Mouse (Mus musculus): Measurements from ENCODE around the gene Srgn. TPM values are rescaled to one million over a fixed set of nuclear protein-coding genes. Genes with fewer than 3 reads are reported as not detected.
A peak's percentile ranks its signal among the peaks of the same experiment; 100 is the strongest.
"Not testable (repeated sequence)": the region's sequence is repeated elsewhere in the genome, so short reads cannot be mapped to it uniquely, and the experiment has no call there.

Gene Srgn
- total RNA-seq, 2 experiments from 2014 or later: 8.0 to 10.0 TPM

DNA sequence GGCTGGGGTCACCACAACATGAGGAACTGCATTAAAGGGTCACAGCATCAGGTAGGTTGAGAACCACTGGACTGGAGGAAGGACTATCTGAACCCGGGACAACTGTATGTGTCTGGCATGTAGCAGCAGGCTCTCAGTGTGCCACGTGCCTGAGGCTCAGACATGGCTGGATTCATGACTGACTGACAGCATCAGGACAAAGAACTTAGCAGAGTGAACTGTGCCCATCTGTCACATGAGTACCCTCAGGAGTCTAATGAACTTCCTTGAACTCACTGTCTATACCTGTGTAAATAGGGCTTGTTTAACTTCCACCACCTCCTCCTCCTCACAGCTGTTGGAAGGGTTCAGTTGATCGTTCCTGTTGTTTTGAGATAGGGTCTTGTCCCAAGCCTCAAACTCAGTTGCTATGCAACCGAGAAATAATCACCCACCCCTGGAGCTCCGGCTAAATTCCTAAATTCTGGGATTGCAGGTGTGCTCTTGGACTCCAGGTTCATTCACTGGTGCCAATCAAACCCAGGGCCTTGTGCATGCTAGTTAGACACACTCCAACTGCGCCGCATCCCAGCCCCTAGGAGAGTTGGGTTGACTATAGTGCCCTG lies 4.8 kb downstream of the Srgn start:
- no peak for DNase-seq (ENCODE audit: low spot score in 2 of 2)

DNA sequence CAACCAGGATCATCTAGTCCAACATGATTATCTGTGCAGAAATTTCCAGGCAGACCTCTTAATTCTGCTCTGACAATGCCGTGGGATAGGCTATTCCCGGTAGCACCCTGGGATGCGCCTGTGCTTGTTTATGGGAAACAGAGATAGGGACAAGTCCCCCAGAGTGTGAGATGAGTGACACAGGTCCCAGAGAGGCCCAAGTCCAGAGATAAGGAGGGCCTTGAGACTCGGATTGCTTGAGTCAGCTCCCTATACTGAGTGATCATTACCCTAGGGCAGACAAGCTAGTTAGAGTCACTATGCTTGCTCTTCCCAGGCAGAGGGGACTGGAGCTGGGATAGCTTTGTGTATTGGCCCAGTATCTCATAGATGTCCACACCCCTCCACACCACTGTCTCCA lies 5.5 kb downstream of the Srgn start:
- no peak for DNase-seq (ENCODE audit: low spot score in 2 of 2)

DNA sequence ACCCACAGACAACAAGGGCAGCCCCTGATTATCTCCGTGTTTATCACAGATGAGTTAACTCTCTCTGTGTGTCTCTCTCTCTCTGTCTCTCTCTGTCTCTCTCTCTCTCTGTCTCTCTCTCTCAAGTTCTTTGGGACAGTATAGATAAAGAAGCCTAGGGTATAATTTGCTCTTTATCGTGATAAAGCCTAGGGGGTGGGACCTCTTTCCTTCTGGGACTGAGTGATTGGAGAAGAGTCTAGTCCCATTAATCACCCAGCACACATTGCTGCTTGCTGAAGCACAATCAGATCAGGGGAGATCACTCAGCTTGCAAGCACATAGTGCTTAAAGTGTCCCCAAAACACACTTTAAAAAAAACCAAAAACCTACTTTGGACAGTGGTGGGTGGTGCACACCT lies 6.3 kb downstream of the Srgn start:
- DNase-seq (ENCODE audit: low spot score in 2 of 2): no peak

DNA sequence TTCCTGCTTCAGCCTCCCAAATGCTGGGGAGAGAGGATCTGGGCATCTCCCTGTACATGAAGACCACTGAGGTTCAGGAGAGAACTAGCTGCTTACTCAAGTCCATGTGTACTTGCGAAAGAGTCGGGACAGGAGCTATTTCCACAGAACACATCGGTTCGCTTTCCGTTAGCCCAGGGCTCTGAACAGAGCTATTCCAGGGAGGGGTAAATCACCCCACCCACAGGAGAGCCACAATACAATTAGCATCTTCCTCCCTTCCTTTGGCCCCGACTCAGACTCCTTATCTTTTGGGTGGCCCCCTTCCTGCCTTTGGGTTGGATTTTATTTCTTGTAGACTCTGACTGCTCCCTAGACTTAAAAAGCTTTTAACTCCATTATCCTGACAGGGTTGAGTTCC lies 9.7 kb downstream of the Srgn start:
- no peak for DNase-seq (ENCODE audit: low spot score in 2 of 2)

DNA sequence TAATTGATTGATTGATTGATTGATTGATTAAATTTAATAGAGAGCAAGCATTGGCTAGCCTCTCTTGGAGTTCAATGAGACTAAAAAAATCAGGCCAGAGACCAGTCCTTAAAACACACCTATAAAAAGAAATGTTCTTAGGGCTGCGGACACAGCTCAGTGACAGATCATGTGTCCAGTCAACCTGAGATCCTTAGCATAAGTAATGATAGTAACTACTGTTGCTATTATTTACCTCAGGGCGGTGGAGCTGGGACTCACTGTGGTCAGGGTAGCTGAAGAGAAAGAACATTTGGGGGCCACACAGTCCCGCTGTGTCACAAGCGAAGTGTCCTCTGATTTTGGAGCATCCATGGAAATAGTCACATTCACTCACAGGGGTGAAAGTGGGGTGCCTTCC lies 14.4 kb downstream of the Srgn start:
- DNase-seq (ENCODE audit: low spot score in 2 of 2): no peak

DNA sequence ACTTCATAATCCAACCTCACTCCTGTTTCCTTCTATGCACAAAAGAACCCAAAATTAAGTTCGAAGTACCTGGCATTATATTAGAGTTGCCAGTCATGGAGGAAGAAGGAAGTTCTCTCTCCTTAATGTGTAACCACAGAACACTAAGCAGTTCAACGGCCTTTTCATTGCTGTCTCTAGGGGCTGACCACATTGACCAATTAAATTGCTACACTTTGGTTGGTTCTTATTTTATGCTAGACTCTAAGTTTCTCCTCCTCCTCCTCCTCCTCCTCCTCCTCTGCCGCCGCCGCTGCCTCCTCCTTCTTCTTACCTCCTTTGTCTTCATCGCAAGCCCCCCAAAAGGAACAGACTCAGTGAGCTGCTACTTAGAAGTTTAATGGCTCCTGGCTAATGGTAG lies 15.7 kb downstream of the Srgn start:
- no peak for DNase-seq (ENCODE audit: low spot score in 2 of 2)

DNA sequence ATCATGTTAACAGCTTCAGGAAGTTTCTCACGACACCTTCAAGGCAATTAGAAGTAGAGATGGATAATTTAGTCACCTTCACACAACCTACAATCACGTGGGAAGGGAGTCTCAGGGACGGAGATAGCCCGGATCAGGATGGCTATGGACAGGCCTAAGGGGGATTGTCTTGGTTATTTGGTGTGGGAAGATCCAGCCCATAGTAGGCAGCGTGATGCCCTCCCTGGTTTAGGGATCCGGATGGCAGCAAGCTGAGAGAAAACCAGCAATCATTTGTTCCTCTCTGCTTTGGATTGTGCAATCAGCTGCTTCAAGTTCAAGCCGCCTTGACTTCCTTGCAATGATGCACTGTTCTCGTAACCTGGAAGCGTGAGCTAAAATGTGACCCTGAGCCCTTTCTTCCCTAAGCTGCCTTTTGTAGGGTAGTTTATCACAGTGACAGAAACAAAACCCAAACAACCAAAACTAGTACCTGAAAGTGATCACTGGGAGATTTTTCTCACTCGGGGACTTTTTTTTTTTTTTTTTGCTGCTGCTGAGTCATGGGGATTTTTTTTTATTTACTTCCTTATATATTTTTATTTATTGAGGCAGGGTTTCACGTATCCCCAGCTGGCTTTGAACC lies 18.1 kb downstream of the Srgn start:
- no peak for DNase-seq (ENCODE audit: low spot score in 2 of 2)

DNA sequence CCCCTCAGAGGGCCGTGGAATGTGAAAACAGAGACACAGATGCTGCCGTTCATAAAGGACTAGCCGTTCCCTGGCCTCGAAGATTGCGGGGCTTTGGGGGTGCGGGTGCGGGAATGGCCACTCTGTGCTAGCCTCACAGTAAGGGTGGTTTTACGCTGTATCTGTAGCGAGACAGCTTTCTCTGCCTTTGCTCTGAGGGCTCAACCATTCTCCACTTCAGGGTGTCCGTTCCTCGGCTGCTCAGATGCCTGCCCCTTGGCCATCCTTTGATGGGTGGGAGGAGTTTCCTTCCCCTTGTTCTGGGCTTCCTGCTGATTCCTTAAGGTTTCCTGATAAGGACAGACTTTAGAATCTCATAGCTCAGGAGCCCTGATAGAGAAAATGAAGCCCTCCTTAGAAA lies 18.8 kb downstream of the Srgn start:
- DNase-seq (ENCODE audit: low spot score in 2 of 2): no peak

DNA sequence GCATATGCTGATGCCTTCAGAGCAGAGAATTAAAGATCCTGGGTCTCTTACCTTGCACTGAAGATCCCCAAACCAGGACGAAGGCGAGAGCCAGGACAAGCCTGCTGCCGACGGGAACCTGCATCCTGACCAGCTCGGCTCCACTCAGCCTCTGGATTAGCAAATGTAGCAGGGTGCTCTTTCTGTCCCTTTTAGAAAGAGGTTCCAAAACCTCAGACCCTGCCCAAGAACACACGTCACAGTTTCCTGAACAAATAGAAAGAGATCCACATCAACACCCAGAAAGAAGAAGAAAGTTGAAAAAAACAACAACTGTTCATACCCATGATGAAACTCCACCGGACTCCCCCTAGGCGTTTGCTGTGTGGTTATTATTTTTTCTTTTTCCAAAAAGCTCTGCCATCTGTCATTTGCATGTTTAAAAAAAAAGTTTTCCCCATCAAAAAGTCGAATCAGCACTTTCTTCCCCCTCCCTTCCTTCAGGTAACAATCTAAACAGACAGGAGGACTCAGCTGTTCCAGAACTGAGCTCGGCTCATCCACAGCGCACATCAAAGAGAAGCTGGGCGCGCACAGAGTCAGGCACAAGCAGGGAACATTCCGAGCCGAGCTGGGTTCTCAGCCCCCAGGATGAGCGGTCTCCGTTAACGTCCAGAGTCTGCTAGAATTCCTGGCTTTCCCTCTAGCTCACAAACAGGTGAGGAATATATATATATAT lies 19.5 kb downstream of the Srgn start:
- DNase-seq (ENCODE audit: low spot score in 2 of 2): peak; percentile 13 to 14

DNA sequence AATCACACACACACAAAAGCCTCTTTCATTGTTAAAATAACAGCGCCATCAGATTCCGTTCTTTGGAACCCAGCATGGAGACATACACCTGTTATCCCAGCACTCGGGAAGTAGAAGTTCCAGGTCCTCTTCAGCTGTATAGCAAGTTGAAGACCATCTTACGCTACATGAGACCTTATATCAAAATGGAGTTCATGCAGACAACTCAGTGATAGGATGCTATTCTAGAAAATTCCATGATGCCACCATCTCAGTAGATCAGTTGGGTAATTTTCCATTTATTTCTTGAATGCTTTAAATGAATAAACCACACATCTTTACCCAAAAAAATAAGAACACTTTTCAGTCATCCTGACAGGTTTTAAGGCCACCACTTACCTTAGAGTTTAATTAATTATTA lies 20.2 kb downstream of the Srgn start:
- no peak for DNase-seq (ENCODE audit: low spot score in 2 of 2)

DNA sequence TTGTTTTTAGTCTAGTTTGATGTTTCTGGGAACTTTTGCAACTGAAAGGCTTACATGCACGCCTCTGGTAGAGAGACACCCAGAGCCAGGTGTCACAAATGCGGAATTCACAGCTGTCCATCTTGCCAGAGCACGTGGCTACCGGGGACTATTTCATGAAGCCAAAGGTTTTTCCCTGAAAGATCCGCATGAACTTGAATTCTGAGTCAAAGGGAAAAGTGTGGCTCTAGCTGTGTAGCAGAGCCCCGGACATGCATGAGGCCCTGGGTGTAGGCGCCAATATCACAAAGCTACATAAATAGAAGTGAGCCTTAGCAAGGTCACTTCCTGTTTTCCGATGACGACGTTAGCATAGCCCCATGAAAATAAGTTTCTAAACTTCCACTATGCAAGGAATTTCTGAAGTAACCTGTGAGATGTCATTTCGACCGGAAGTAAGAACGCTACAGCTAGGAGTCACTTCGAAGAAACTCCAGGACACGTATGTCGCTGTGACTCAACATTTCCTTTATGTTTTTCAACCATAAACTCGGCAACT lies 21.2 kb downstream of the Srgn start:
- no peak for DNase-seq (ENCODE audit: low spot score in 2 of 2)

DNA sequence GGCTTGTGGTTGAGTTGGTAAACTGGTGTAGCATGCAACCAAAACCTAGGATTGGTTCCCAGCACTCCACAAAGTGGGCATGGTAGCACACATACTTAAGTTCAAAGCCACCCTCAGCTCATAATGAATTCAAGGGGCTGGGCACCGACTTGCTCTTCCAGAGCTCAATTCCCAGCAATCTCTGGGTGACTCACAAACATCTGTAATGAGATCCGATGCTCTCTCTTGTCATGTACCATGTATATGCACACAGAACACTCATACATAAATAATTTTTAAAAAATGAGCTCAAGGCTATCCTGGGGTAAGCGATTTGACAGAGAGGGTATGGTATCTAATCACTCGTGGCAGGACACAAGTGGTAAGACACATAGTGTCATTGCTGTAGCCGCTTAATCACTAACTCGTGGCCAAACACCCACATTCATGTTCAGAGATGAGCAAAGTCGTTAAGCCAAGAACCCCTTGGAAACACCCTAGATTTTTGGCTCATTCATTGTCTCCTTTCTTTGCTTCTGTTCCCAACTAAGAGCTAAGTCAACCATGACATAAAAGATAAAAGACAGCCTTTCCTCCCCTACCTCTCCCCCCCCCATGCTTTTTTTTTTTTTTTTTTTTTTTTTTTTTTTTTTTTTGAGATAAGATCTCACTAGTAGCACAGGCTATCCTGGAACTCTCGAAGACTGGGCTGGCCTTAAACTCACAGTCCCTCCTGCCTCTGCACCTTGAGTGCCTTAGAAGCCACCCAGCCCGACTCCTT lies 21.8 kb downstream of the Srgn start:
- DNase-seq (ENCODE audit: low spot score in 2 of 2): no peak

DNA sequence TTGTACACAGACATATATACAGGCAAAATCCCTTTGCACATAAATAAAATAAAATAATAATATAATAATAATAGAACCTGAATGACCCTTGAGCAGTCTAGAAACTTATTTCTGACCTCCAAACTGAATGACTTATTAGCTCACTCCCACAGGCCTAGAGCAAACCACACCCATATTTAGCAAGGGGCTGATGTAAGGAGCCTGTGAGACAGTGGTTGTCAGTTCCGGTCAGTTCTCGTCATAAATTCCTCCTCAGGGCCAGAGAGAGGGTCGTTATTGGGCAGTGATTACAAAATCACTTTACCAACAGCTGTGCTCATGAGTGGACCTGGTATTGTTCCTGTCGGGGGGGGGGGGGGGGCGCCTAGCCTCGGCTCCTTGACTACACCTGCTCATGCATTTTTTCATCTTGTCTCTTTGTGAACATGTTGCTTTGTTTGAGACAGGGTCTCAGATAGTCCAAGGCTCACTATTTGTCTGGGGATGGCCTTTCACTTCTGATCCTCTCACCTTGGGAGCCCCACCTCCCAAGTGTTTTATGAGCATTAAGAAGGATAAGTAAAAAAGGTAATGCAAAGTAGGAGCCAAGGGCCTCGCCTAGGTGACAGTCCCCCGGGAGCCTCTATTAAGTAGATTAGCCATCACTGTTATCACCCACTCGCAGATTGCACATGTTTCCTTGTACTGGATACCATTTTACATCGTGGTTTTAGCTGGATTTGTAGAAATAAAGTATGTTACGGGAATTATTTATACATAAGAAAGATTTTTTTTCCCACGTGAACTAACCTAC lies 23.2 kb downstream of the Srgn start:
- DNase-seq (ENCODE audit: low spot score in 2 of 2): no peak

DNA sequence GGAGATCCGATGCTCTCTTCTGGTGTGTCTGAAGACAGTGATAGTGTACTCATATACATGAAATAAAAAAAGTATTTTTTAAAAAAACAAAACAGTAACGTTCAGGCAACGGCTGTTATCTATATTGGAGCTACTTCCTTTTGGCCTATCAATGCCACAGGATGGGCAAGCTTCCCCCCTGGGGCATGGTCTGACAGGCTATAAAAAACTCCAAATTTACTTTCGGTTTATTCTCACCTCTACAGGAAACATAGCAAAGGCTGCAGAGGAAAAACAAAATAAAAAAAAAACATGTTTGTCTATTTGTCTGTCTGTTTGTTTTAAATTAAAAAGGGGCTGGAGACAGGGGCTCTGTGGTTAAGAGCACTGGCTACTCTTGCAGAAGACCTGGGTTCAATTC lies 23.9 kb downstream of the Srgn start:
- DNase-seq (ENCODE audit: low spot score in 2 of 2): no peak

DNA sequence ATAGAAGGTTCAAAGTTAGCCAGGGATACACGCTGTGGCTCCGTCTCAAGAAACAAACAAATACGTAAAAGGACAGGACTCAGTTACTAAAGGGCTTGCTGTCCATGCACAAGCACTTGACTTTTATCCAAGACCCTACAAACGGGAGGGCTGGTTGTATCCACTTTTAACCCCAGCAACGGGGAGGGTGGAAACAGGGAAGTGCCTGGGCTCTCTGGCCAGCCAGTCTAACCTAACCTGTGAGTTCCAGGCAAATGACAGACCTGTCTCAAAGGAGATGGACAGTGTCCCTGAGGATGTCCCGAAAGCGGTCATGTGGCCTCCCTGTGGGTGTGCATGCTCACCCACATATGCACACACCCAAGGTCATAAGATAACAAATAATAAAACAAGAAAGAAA lies 25.3 kb downstream of the Srgn start:
- DNase-seq (ENCODE audit: low spot score in 2 of 2): no peak

DNA sequence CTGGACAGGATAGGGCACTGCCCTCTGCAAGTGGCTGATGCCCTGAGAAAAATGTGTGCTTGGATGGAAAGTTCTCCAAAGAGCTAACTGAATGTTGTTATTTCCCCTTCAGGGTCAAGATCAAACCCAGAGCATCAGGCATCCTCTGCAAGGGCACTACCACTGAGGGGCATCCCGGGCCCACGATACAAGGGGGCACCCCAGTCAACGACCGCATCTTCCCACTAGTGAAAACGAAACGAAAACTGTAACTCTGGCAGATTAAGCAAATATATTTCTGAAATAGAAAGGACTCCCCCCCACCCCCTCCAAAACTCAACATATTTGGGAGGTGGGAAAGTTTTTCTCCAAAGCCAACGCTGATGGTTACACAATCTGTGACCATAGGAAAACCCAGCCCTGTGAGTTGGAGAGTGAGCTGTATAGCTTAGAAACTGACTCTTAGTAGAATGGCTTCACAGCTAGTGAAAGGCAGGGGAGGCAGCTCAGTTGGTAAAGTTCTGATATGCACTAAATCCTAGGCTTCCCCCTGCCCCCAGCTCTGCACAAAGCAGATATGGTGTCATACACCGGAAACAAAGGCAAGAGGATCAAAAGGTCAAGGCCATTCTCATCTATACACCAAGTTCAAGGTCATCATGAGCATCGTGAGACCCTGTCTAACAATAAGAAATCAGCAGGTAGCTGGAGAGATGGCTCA lies 26.2 kb downstream of the Srgn start:
- no peak for DNase-seq (ENCODE audit: low spot score in 2 of 2)

DNA sequence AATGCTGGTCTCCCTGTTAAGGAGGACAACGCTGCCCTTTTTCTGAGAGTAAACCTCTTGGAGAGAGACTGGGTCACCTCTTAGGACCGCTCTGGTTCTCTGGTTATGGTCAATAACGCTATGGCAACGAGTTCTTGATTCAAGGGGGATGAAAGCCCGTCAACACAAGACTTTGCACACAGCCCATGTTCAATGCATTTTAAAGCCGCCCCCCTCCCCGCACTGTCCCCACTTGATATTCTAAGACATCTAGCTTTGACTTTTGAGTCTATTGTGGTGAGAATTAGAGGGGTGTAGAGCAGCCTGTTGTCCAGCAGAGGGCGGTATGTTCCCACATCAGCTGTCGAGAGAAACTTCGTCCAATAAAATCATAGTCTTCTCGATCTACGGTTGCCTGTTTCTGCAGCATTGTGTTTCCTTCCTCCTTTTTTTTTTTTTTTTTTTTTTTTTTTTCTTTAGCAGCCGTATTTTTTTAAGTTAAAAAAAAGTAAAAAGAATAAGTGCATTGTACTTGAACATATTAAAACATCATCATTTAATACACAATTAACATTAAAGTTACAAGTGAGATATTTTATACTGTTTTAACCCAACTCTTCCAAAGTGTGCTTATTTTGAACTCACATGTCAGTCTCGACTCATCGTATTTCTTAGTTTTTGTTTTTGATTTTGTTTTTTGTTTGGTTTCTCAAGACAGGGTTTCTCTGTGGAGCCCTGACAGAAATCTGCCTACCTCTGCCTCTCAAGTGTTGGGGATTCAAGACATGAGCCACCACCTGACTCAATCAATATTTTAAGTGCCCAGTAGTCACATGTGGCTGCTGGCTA lies 26.9 kb downstream of the Srgn start:
- DNase-seq (ENCODE audit: low spot score in 2 of 2): peak; percentile 57 to 59

DNA sequence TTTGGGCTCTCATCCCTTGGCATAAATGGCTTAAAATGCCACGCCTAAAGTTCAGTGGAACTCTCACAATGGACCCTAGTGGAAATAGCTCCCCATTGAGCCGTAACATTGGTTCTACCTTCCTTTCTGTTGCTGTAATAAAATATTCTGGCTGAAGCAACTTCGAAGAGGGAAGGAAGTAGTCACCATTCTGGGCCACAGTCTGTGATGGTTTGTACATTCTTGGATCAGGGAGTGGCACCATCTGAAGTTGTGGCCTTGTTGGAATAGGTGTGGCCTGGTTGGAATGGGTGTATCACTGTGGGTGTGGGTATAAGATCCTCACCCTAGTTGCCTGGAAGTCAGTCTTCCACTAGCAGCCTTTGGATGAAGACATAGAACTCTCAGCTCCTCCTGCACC lies 35.6 kb downstream of the Srgn start:
- DNase-seq (ENCODE audit: low spot score in 2 of 2): not testable (repeated sequence)

DNA sequence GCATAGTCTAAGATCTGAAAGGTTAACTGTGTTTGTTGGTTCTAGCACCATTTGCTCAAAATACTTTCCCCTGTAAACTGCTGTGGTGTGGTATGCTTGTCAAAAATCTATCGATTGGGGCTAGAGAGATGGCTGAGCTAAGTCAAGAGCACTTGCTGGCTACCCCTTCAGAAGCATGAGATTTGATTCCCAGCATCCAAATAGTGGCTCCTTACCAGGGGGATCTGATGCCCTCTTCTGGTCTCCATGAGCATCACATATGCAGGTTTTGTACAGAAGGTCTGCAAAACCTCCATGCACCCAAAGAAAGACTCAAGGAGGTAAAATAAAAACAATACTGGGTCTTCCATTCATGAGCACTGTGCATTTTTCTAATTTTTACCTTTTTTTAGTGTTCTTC lies 39.0 kb downstream of the Srgn start:
- peak; percentile 27 to 42 for DNase-seq (ENCODE audit: low spot score in 2 of 2)

Data from left cerebral cortex, adult 18-20 months (tissue).